Mouse (Mus musculus) cerebellum, adult 8-10 months (tissue): ENCODE measurements around the gene Cypt2.
"Not testable (repeated sequence)": the region's sequence is repeated elsewhere in the genome, so short reads cannot be mapped to it uniquely, and the experiment has no call there.

Experiments
- DNase-seq: peaks from one replicate; pipeline ENCODE4 v3.0.0; 2022

Gene Cypt2

DNA sequence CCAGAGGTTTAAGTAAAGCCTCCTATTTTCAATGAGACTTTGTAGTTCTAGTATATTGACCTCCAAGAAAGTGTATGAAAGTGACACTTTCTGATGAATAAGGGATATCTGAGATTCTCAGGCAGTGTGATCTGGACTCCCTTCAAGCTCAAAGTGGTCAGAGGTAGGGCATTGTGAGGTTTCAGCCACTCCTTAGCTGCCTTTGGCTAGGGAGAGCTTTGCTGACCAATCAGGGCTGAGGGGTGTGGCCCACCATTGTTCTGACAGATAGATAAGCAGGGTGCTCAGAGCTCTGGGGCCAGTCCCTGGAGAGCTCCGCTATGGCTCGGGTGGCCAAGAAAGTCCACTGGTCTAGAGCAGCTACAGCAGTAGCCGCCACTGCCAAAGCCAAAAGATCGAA, at the start of gene Cypt2:
Gene Cypt2, plus strand, starts transcription at position 301 of the 400 bp plus-strand sequence.
- not testable (repeated sequence) for DNase-seq

DNA sequence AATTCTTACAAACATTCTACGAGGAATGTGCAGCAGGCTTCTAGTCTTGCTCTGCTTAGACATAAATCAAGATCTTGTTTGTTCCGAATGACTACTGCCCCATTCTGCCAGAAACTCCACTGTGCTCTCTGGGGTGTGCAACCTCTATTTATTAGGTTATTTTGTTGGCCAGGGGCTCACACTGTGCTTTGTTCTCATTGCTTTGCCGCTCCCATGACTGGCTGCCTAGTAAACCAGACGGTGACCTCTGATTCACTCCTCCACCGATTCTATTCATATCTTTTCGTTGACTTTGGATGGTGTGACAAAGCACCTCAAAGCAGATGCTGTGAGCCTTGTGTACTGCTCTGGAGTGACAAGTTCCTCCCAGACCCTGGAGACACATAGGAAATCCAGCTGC, 46.7 kb downstream of the Cypt2 start:
- no peak for DNase-seq
